Mouse (Mus musculus) kidney, adult 11 months (tissue): ENCODE measurements around the gene Oog3.

Experiments
- DNase-seq: peaks from one replicate; pipeline ENCODE4 v3.0.0; 2022

Gene Oog3

DNA sequence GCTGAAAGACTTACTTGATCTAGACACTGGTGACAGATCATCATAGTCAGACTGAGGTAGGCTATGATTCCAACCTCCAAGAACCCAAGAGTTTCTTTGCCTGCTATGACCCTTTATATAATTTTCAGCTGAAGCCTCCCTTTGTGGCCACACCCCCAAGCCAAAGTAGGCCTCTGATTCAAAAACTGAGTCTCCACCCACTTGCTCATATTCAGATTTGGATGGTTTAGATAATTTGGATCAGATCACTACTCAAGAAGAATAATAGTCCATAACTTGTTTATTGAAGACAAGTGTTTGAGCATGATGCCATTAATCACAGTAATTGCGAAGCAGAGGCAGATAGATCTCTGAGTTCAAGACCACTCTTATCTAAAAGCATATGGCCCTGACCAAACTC is at the start of gene Oog3:
Oog3 (minus strand) TSS at position 101 of the 400 bp plus-strand sequence.
- no peak for DNase-seq

DNA sequence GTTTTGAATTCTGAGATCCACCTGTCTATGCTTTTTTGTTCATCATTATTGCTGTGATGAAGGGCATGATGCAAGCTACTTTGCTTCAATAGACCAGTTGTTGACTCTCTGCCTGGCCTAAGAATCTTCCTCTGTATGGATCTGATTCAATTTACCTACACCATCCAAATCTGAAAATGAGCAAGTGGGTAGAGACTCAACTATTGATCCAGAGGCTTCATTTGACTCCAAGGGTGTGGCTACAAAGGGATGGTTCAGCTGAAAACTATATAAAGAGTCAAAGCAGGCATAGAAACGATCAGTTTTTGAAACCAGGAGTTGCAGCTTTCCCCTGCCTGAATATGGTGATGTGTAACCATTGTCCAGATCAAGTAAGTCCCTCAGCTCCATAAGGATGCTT is 28.0 kb upstream of the Oog3 start, which contains the start of gene Oog2:
Oog2 (plus strand) TSS at position 301 of the 400 bp plus-strand sequence.
- DNase-seq, result no peak
